Mouse (Mus musculus) monocyte, adult 5-6 weeks (primary cell): ENCODE data around the gene Urb1. TPM values are rescaled to one million over a fixed set of nuclear protein-coding genes. Genes with fewer than 3 reads are reported as not detected.

ENCODE experiments used
- ATAC-seq: fragments of 153-309, 156-312 bp; replicated peaks from 2 replicates; pipeline ENCODE4 v1.8.0; 2017; ENCODE audit warnings: mild to moderate bottlenecking; ENCODE audit not compliant: low TSS enrichment, insufficient number of reproducible peaks, severe bottlenecking, poor library complexity, low FRiP score
- total RNA-seq: library from RNA; stranded (forward); fragments of 200-1000, 200-491, 200-594 nt; gene quantifications from 3 replicates; pipeline ENCODE4 v1.2.3, GENCODE M21; 2017

The Urb1 gene
- total RNA-seq, 1 experiment from 2014 or later, result 3.9 TPM

- ATAC-seq, result no peak
Observed at GRCm38 (mm10) chr16:90785257-90785656, 25.0 kb downstream of the Urb1 start.

GRCm38 (mm10) chr16:90783302-90783701 lies 26.9 kb downstream of the Urb1 start:
- no peak for ATAC-seq

GRCm38 (mm10) chr16:90779783-90780182 lies 30.4 kb downstream of the Urb1 start:
- no peak for ATAC-seq

GRCm38 (mm10) chr16:90775946-90776520 lies 34.2 kb downstream of the Urb1 start:
- no peak for ATAC-seq

- ATAC-seq, result no peak
Observed at GRCm38 (mm10) chr16:90774646-90775045, 35.6 kb downstream of the Urb1 start.

- ATAC-seq, result no peak
Observed at GRCm38 (mm10) chr16:90774216-90774615, 36.0 kb downstream of the Urb1 start.

- ATAC-seq, result no peak
Observed at GRCm38 (mm10) chr16:90766919-90767454, 43.2 kb downstream of the Urb1 start.

GRCm38 (mm10) chr16:90765195-90765877 lies 44.9 kb downstream of the Urb1 start:
- no peak for ATAC-seq

GRCm38 (mm10) chr16:90760515-90760914 lies 49.7 kb downstream of the Urb1 start:
- no peak for ATAC-seq

GRCm38 (mm10) chr16:90759335-90759734 lies 50.9 kb downstream of the Urb1 start:
- ATAC-seq, result no peak

- ATAC-seq, result no peak
Observed at GRCm38 (mm10) chr16:90753386-90753941, 56.7 kb downstream of the Urb1 start.

GRCm38 (mm10) chr16:90748169-90748568 lies 62.0 kb downstream of the Urb1 start:
- ATAC-seq, result no peak

GRCm38 (mm10) chr16:90747143-90747542 lies 63.1 kb downstream of the Urb1 start:
- ATAC-seq, result no peak

GRCm38 (mm10) chr16:90738092-90738956 lies 71.9 kb downstream of the Urb1 start, which contains the start of gene Mrap:
TSS of gene Mrap (plus strand) at chr16:90738207.
- no peak for ATAC-seq

- ATAC-seq, result no peak
Observed at GRCm38 (mm10) chr16:90736672-90737270, 73.4 kb downstream of the Urb1 start.

- no peak for ATAC-seq
Observed at GRCm38 (mm10) chr16:90735611-90736010, 74.6 kb downstream of the Urb1 start.

GRCm38 (mm10) chr16:90727233-90728115 lies 82.7 kb downstream of the Urb1 start, which contains the start of gene Mis18a:
TSS of gene Mis18a (minus strand) at chr16:90727404.
- peak; percentile 93 for ATAC-seq
